Mouse (Mus musculus) ovary, postnatal 10 days (tissue): ENCODE results near the gene Clec10a.

Experiments
- DNase-seq: peaks from one replicate; pipeline ENCODE4 v3.0.0; 2022; ENCODE audit warnings: low spot score

Gene Clec10a

DNA sequence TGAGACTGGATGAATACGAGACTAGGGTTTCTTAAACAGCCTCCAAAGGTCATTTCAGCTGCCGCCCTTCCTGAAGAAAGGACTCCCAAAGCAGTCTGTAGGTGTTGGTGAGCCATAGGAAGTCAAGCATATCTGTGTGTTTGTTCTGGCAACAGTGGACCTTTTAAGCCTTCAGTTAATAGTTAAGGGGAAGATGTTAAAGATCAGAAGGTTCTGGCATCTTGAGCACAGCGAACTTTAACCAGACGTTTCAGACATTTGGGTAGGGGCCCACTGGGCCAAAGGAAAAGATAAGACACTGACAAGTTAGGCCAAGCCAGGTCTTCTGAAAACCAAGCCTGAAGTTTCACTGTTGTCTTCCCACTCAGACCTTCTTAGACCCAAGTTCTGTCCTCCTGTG, 62.0 kb downstream of the Clec10a start:
- no peak for DNase-seq

DNA sequence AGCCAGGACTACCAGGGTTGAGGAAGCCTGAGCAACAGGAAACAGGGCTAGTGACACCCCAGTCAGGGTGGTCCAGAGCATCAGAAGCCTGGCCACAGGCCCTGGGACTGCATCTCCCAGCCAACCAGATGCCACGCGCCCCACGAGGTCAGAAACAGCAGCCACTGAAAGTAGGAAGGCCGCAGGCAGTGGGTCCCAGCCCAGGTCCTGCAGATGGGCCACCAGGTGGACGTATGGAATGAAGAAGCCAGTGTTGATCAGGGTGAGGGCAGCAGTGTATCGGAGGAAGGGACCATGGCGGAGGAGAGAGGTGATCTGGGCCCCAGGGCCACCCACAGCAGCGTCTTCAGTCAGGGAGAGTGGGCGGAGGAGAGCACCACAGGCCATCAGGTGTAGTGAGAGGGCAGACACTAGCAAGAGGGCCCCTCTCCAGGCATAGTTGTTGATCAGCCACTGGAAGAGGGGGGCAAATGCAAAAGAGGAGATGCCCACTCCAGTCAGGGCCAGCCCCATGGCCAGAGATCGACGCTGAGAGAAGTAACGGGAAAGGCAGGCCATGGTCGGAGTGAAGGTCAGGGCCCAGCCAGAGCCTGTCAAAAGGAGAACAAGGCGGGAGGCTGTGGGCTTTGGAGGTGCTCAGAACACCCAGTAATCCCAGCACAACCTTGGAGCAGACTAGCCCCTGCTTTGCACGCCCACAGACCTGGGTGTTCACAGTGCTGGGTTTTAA, 62.9 kb downstream of the Clec10a start:
- DNase-seq: no peak

DNA sequence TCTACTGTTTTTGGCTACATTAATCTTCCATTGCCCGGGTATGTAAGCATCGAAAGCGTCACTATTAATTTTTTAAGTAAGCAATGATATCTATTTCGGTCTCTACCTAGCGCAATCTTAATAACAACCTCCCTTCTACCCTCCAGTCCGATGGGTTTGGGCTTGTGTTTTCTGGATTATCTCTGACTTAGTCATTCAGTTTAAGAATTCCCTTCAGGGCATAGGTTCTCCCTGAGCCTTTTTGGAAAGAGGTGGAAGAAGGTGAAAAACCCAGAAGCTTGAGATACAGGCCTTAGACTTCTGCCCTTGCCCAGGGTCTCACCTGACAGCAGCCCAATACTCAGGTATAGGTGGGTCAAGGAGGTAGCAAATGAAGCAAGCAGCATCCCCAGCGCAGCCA, 63.9 kb downstream of the Clec10a start:
- no peak for DNase-seq

DNA sequence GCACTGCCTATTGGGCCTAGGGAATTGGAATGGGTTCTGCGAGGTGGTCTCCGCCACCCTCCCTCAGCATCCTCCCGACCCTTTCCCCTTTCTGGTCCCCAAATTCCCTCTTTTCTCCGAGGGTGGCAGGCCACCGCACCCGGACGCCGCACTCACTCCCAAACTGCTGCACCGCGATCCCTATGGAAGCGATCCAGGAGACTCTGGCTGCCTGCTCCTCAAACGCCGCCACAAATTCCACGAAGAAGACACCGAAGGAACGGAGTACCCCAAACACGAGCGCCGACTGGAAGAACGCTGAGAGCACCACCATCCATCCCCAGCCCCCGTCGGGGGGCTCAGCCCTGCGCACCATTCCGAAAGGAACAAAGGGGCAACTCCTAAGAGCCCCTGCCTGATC, 64.3 kb downstream of the Clec10a start:
- no peak for DNase-seq
